Mouse (Mus musculus): ENCODE measurements around the gene Zfp991.
"Not testable (repeated sequence)": the region's sequence is repeated elsewhere in the genome, so short reads cannot be mapped to it uniquely, and the experiment has no call there.

GRCm38 (mm10) chr4:147230026-147230425 is 98.2 kb downstream of the Zfp991 start:
- TF ChIP-seq POLR2A, CTCF (IDR thresholded peaks at IDR 0.05; ENCODE audit: insufficient read depth, low read depth, low read length): not testable (repeated sequence)

Data from olfactory bulb, adult 2 months (tissue).